Mouse (Mus musculus) right cerebral cortex, postnatal 4 days (tissue): ENCODE data around the gene Vsig2.

Experiments
- DNase-seq: peaks from one replicate; pipeline ENCODE4 v3.0.0-alpha.2; 2022

The Vsig2 gene

GRCm38 (mm10) chr9:37539170-37540025 is at the start of gene Vsig2:
Gene Vsig2 (plus strand): TSS chr9:37539255.
- no peak for DNase-seq

DNA sequence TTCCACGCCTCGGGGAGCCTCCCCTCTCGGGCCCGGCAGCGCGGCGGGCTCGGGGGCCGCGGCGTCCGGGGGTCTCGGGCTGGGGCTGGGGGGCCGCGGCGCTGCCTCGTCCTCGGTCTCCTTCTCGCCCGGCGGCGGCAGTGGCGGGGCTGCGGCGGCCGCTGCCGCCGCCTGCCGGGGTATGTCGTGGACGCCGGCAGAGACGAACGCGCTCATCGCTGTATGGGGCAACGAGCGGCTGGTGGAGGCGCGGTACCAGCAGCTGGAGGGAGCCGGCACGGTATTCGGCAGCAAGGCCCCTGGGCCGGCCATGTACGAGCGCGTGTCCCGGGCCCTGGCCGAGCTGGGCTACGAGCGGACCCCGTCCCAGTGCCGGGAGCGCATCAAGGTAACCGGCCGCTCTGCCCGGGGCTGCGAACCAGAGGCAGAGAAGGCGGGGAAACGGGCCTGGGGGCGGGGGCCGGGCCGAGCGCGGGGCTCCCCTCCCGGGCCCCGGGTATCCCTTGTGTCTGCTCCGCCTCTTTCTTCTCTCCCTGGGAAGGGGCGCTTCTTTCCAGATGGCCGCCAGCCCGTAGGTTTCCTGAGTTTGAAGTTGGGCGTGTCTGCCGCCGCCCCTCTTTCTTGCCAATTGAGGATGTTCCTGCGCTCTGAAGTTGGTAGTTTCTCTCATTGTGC is 49.5 kb upstream of the Vsig2 start:
- DNase-seq, result peak; percentile 43

- DNase-seq, result no peak
Observed at GRCm38 (mm10) chr9:37495761-37496160, 43.3 kb upstream of the Vsig2 start.

GRCm38 (mm10) chr9:37496325-37496724 is 42.7 kb upstream of the Vsig2 start:
- DNase-seq, result no peak

- no peak for DNase-seq
Observed at GRCm38 (mm10) chr9:37500201-37500600, 38.9 kb upstream of the Vsig2 start.

GRCm38 (mm10) chr9:37501170-37501569 is 37.9 kb upstream of the Vsig2 start:
- DNase-seq, result no peak

DNA sequence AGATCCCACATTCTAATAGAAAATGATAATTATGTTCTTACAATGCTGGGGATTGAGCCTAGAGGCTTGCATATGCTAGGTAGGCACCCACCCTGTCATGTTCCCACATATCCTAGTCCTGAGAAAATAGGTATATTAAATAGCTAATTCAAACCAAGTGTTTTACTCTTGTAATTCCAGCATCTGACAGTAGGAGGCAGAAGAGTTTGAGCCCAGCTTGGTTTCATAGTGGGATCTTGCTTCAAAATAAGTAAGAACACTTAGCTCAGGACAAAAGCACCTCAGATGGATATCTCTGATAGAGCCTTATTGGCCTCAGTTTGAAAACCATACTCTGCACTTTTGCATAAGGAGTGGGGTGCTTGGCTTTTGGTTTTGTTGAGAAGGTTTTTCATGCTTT is 34.7 kb upstream of the Vsig2 start:
- no peak for DNase-seq

DNA sequence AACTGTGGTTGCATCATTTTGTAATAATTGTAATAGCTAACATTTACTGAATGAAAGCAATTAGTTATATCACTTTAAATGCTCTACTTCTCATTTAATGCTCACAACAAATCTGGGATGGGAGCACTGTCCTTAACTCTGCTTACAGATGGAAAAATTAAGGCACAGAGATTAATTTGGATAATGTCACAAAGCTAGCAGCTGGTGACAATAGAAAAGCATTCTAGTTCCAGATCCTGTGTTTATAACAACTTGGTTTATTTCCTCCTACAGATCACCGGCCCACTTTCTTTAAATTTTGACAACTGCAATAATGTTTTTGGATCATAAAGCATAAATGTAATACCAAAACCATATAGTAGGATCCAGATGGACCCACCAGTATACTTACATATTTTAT is 33.0 kb upstream of the Vsig2 start:
- no peak for DNase-seq

GRCm38 (mm10) chr9:37512097-37512496 is 27.0 kb upstream of the Vsig2 start:
- no peak for DNase-seq

- DNase-seq, result no peak
Observed at GRCm38 (mm10) chr9:37514456-37514855, 24.6 kb upstream of the Vsig2 start.

DNA sequence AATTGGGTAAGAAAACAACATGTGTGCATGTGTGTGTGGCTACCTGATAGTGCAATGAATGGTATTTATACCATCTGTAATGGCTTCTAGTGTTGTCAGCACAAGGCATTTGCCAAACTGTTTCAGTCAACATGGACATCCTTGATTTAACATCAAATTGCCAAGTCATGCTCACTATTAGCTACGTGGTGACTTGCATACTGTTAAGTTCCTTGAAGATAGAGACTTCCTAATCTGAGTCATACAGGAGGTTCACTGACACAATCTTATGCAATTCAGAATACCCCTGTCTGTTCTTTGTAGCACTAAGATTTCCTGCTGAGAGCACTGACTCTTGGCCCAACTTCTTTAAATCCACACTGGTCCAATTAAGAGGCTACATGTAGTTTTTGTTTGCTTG is 21.6 kb upstream of the Vsig2 start:
- DNase-seq, result no peak

GRCm38 (mm10) chr9:37518991-37519390 is 20.1 kb upstream of the Vsig2 start:
- DNase-seq, result no peak

DNA sequence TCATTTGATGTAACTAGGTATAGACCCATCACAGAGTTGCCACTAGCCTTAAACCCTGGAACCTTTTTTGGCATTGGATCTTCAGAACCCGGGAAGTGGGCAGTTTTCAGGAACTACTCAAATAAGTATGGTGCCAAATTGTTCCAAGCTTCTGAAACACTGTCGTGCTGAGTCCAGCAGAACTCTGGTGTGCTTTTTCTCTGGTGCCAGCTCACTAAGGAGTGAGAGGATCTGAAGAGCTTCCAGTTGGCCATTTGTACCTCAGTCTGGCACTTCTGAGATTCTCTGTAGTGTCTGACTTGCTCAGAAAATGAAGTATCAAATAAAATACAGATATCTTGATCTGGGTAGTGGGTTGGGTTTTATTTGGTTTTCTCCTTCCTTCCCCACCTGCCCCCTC is 19.1 kb upstream of the Vsig2 start:
- DNase-seq, result no peak

DNA sequence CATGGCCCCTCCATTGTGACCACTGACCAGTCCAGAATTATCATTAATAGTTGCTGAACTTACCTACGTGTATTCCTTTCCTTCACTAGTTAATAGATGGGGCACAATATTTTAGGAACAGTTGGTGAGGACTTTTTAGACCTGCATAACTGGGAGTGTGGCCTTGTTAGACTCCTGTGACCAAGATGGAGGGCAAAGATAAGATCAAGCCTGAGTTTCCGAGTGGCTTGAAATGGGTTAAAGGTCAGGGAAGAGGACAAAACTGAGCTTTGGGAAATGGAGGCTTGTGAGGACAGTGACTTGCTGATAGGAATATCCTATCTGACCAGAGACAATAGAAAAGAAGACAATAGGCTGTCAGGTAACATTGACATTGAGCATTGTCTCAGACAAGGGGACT is 13.6 kb upstream of the Vsig2 start:
- no peak for DNase-seq

DNA sequence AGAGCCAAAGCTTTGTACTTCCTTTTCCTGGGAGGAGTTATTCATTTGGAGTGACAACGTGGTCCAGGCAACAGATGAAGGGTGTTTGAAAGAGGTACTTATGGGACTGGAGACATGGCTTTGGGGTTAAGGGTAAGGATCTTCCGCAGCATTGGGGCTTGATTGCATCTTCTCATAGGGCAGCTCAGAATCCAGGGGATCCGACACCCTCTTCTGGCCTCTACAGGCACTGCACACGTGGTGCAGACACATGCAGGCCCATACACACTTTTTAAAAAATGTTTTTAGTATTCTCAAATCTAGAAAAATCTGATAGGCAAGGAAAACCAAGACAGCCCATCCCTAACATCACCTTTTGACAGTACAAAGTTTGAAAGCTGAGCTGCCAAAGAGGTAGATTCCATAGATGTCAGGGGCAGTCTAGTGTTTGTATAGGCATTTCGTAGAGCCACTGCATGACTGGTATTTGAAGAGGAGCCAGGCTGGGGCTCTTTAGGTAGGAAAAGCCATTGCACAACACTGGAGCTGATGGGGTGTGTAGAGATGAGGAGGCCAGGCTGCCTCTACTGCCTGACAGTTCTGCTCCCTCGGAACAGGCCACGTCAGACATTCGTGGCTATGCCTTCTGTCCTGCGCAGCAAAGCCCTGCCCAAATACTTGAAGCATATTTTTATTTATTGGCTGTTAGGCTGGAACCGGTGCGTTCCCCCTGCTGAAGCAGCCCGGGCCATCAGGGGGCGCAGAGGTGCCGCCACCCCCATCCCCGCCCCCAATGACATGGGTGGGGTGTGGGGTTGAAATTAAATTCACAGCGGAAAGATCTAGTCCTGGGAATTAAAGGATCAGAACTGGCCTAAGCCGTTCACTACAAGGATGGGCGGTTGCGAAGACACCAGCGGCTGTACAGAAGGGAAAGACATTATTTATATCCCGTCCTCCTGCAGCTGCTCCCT is 12.3 kb upstream of the Vsig2 start:
- DNase-seq, result no peak

- DNase-seq, result no peak
Observed at GRCm38 (mm10) chr9:37527396-37528224, 11.4 kb upstream of the Vsig2 start, which contains the start of gene Esam. Gene Esam (plus strand): TSS chr9:37528078.

DNA sequence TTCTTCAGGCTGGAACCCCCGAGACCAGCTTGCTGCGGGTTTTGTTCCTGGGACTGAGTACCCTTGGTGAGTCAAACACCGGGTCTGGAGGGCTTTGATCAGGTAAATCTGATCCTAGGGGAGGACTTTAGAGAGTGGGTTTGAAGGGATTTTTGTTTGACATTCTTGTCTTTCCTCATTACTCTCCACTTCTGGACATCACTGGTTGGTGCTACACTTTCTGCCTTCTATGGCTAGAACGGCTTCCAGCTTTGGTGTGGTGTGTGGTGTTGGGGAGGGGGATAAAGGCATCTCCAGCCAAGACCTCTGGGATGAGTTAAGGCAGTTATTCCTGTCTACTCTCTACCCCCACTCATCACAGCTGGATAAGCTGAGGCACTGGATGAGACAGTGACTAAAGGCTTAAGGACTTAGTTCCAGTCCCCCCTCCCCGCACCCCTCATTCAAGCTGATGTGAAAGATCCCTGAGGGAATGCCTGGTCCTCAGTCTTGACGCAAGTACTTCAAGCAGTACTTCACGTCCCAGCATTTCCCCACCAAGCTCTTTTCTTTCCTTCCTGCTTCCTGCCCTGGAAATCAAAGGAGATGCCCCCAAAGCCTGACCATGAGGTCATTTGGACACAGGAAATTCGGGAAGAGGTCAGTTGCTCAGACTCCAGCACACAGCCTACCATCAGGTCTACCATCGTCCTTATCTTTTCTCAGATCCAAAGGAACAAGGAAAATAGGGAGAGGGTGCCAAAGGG is 10.7 kb upstream of the Vsig2 start:
- DNase-seq, result no peak

GRCm38 (mm10) chr9:37530031-37530887 is 8.8 kb upstream of the Vsig2 start:
- no peak for DNase-seq

- peak; percentile 53 for DNase-seq
Observed at GRCm38 (mm10) chr9:37530888-37531705, 8.0 kb upstream of the Vsig2 start.

GRCm38 (mm10) chr9:37536851-37537250 is 2.2 kb upstream of the Vsig2 start:
- no peak for DNase-seq
